Mouse (Mus musculus): ENCODE results near the gene Ppp1r3e.

Gene Ppp1r3e

DNA sequence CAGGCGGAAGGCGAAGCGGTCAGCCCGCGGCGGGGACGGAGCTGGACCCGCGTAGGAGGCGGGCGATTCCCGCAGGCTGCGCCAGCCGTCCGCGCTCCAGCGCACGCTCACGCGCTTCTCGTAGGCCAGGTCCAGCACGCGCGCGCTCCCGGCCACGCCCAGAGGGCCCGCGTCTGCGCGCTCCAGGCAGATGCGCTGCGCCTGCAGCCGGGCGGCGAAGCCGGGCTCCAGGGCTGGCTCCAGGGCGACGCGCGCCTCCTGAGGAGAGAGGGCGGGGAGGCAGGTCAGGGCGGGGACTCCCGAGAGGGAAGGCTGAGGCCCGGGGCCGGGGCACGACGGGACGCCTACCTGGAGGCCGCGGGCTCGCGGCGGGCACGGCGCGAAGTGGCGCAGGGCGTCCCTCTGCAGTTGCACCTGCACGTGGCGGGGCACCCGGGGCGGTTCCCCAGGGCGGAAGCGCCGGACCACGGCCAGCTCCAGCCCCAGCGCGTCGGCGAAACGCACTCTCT is 757 bp downstream of the Ppp1r3e start:
- peak; percentile 91 to 94 for DNase-seq

DNA sequence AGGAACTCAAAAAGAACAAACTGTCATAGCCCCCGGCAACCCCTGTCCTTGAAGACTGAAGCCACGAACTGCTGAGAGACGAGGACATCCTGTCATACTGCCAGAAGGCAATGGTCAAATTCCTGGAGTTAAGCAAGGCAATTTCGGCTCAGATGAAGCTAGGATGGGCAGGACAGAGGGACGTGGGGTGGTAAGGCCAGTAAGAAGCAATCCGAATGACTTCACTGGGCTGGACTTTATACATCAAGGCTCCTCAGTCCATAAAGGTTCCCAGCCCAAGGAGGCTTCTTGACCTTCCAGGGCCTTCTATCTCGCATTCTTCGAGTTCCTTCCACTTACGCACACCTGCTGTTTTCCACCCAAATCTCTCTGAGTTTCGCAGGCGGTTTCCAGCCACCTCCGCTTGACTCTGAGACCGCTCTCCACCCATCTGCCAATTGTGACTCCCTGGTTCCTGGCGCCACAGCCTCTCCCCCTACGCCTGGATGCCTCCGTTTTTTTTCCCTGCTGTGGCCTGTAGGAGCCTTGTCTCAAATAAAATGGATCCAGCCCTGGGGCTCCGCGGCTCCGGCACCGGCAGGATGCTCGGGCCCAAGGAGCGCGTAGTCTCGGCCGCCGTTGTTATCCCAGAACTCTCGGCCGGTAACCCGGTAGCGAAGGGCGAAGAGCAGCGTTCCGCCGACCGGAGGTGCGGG is 1.4 kb downstream of the Ppp1r3e start:
- DNase-seq: peak in 1 of 2 experiments; percentile 45

DNA sequence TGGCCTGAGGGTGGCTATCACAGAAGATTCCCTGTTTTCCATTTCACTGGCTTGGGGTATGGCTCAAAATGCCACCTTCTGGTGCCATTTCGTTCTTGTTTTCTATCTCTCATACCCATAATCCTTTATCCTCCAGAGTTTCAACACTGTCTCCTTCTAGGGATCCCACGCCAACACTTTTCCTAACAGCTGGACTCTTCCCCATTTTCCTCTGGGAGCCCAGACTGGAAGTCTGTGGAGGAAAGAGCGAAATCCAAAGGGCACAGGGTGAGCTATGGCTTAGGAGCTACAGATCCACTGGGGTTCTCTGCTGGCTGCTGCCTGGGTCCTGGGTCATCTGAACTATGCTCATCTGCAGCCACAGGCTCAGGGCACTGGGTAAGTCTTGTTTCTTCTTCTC is 3.2 kb downstream of the Ppp1r3e start:
- DNase-seq: no peak

DNA sequence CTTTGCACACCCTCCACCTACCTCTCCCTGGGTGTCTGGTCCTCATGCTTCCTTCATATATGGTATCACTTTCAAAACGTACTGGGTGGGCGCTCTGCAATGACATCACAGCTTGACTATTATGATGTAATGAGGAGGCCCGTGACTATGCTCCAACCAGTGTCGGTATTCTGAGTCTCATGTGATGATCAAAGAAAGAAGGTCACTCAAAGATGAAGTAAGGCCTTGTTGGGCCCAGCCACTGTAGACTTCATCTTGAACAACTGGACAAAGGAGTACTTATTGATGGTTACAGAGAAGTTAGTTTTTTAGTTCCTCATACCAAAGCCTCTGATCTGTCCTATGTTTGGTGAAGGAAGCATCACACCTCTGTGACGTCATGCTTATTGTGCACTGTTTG is 6.5 kb downstream of the Ppp1r3e start, which contains the start of gene Homez:
TSS of gene Homez (minus strand) at position 101 of the 400 bp plus-strand sequence.
- DNase-seq: no peak

DNA sequence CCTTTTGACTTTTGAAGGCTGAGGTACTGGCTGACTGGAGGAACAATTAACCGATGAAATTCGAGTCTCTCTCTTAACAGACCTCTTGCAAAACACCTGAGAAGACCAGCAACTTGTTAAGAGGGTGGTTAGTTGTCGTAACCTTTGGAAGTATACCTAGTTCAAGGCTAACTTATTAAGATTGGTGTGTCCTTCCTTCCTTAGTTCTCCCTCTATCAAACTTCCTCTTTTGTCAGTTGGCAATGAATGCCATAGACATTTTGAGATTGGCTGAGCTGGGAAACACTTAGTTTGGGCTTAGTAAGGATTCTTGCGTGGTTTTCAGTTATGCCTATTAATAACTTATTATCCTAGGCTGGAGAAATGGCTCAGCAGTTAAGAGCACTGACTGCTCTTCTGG is 9.3 kb downstream of the Ppp1r3e start:
- DNase-seq: no peak

DNA sequence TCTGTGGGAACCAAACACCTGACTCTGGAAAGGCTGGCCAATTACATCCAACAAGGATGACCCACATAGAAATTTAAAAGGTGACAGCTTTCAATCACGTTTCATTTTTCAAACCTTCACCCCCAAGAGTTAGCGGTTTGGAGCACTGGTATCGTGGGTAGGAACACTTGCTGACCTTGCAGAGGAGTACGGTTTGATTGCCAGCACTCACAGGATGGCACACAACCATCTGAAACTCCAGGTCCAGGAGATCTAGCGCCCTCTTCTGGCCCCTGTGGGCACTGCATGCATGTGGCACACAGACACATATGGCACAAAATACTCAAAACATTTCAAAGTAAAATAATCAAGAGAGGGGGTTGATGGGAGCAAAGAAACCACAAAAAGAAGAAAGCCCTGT is 10.4 kb downstream of the Ppp1r3e start:
- DNase-seq: no peak

DNA sequence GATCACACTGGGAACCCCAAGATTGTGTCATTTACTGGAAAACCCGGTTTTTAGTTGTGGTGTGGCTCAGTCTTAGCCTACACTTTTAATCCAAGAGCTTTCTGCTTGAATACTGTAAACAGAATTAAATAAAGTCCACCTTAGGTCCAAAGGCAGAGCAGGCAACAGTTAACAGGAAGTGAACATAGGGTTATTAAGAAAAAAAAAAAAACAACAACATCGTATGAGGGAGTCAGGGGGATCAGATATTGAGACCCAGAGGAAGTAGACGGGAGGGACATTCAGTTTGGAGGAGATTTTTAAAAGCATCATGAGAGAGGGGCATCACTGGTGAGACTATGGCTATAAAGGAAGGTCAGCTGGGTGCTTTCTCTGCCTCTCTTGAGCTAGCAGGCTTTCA is 11.1 kb downstream of the Ppp1r3e start:
- no peak for DNase-seq

DNA sequence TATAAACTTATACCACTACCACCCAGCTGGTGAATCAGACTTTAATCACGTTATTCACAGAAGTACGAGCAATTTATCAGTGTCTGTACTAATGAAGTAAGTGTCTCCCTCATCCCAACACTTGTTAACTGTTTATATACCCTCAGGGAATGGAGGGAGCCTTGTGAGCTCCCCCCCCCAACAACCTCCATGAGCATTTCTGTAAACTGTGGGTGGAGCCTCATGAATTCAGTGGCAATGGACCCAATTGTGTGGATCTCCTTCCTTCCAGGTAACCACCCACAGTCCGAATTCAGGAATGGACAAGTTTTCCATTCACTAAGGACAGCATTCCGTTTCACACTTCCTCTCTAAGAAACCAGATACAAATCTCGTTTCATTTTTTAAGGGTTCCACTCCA is 11.7 kb downstream of the Ppp1r3e start:
- DNase-seq: no peak

DNA sequence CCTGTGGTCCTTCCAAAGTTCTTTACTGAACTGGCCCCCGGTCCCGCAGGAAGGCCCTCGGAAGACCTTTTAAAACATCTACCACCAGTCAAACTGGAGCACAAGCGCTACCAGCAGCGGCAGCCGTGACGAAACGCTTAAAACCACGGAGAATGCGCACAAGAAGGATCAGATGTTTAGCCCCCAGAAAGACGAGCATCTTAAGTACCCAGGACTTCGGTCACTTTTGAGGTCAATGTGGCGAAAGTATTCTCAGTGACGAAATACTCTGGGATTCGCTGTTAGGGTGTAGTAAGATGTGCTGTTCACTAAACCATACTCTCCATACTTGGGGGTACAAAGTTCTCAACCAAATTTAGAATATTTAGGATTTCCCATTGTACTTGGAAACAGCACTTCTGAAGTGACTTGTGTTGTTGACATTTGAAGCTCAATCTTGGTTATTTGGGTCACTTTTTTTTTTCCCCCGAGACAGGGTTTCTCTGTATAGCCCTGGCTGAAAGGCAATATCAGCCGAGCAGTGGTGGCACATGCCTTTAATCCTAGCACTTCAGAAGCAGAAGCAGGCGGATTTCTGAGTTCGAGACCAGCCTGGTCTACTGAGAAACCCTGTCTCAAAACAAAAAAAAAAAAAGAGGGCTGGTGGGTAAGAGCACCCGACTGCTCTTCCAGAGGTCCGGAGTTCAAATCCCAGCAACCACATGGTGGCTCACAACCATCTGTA is 12.9 kb downstream of the Ppp1r3e start:
- DNase-seq: no peak

DNA sequence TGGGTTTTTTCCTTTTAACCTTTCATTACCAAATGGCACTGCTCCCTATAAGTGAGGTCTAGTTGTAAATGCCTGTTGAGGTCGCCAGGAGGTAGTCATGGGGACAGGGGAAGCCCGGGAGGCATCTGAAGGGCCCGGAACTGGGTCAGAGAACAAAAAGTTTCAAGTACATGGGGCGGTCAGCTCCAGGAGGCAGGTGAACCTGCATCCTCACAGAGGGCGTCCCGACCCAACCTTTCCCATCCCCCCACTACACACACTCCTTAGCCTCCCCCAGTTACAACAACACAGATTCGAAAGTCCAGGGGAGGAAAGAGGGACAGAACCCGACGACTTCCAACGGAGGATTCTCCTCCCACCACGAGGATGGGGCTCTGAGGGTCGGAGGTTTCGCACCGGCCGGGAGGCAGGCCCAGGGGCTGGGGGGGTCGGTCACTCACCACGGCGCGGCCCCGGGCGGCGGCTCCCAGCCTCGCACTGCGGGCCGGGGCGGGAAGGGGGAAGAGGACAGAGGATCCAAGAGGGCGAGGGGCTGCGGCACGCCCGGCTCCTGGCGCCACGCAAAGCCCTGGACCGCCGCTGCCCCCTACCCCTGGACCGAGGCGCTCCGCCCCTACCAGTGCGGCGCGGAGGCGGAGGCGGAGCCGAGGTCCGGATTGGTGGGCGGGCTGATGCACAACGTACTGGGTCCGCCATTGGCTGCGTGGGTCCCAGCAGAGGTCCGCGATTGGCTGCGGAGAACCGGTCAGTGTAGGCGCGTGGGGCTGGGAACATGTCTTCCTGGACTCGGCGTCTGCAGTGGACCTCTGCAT is 13.6 kb downstream of the Ppp1r3e start:
- peak; percentile 93 to 94 for DNase-seq

DNA sequence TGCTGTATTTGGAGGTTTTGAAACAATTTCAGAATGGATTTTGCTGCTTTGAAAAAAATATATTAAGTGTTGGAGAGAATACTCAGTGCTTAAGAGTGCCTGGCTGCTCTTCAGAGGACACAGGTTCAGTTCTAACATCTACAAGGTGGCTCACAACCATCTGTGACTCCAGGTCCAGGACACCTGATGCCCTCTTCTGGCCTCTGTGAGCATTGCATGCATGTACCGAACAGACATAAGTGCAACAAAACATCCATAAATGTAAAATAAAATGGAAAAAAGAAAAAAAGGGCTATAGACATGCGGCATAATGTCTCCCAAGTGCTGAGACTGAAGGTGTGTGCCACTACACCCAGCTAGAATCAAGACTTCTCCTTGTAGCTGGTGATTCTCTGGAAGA is 16.8 kb downstream of the Ppp1r3e start:
- peak; percentile 45 to 52 for DNase-seq

DNA sequence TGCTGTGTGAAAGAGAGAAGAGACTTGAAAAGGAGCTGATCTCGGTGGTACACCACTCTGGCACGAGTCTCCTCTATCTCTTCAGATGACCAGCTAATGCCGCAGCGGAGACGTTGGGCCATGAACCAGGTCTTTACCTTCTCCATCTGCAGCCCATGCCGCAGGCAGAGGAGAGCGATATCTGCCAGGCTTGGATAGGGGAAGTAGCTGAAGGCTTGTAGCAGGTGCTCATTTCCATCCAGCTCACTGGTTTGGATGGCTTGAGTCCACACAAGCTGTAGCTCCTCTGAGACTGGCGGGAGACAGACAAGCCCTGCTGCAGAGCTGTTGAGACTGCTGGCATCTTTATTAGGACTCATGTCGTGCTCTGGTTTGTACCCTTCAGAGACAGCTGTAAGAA is 19.5 kb downstream of the Ppp1r3e start:
- DNase-seq: no peak

DNA sequence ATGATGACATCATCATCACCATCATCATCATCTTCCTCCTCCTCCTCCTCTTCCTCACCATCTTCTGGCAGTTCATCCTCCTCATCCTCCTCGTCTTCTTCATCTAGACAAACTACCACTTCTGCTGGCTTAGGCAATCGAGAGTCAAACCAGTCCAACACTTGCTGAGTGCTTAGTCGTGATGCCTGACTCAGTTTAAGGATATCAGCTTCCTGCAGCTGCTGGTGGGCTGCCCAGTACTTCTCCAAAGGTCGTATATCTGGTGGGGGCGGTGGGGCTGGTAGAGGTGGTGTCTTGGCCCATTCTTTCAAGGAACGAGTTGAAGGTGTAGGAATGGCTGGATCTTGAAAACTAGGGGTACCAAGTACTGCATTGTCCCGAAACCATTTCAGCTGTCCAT is 20.6 kb downstream of the Ppp1r3e start:
- DNase-seq: no peak

DNA sequence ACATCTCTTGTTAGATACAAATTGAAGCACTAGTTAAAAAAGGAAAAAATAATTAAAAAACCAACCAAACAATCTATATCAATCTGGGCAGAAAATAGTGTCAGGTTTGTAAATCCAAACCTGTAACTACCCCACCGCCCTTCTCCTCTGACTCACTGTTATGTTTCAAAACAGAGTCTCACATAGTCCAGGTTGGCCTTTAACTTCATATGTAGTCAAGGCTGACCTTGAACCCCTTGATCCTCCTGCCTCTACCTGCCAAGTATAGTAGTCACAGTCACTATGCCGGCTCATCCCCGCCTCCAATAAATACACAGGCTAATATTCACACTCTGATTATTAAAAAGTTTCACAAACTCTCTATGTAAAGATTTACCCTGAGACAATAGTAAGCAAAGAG is 21.6 kb downstream of the Ppp1r3e start:
- no peak for DNase-seq

DNA sequence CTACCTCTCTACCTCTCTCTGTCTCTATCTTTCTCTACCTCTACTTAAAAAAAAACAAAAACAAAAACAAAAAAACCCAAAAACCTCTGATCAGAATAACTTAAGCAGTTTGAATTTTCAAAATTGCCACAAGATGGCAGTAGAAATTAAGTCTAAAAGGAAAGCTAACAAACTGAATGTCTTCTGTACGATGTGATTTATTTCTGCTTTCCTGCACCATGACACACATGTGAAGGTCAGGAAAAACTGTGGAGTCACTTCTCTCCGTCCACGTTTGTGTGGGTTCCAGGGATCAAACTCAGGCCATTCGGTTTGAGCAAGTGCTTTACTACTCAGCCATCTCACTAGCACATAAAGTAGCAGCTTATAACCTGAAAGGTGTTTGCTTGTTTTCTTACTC is 33.9 kb downstream of the Ppp1r3e start:
- DNase-seq: no peak

DNA sequence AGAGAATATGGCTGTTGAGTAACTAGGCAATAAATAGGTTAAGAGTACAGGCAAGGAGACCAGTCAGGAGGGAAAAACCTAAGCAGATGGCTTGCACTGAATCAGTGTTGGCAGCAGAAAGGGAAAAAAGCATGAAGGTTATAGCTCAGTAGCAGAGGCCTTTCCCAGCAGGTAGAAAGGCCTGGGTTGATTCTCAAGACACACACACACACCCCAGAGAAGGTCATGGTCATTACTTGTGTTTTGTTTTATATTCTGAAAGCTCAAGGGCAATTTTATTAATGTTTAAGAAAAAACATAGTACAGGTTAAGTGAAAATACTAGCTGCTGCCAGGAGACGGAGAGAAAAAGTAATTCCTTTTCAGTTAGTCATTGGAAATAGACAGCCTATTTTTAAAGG is 53.6 kb downstream of the Ppp1r3e start:
- DNase-seq: no peak
